Mouse (Mus musculus) layer of hippocampus, postnatal 14 days (tissue): ENCODE results near the gene Pcbd1. TPM values are rescaled to one million over a fixed set of nuclear protein-coding genes. Genes with fewer than 3 reads are reported as not detected.
"Not testable (repeated sequence)": the region's sequence is repeated elsewhere in the genome, so short reads cannot be mapped to it uniquely, and the experiment has no call there.

Experiments used
- DNase-seq, 2 experiments: peaks; one replicate each; pipeline ENCODE4 v3.0.0; 2021 to 2022; ENCODE audit warnings: low spot score in 2 of 2, mixed read lengths in 1 of 2
- microRNA-seq, 2 experiments: library from miRNA; unstranded; fragments of <30 nt; microRNA quantifications; one replicate each; pipeline ENCODE4 v1.2.0; 2021
- total RNA-seq, 2 experiments: library from RNA; stranded (reverse); gene quantifications; 2 replicates each; pipeline ENCODE4 v1.2.3; 2021

Pcbd1 gene
- total RNA-seq, 2 experiments from 2014 or later: 13.7 to 15.9 TPM

DNA sequence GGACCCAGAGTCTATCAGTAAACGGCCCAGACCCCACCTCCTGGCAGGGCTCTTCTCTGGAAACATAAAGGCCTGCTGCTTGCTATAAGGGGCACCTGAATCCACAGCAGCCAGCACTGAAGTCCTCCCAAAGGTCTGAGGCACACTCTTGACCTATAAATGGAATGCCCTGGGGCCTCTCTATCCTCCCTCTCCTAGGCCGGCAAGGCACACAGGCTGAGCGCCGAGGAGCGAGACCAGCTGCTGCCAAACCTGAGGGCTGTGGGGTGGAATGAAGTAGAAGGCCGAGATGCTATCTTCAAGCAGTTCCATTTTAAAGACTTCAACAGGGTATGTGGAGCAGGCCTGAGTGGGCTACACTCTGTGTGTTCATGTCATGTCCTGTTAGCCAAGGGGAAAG, 2.7 kb downstream of the Pcbd1 start:
- no peak for DNase-seq

GRCm38 (mm10) chr10:61103564-61104114, 14.5 kb downstream of the Pcbd1 start:
- no peak for DNase-seq

DNA sequence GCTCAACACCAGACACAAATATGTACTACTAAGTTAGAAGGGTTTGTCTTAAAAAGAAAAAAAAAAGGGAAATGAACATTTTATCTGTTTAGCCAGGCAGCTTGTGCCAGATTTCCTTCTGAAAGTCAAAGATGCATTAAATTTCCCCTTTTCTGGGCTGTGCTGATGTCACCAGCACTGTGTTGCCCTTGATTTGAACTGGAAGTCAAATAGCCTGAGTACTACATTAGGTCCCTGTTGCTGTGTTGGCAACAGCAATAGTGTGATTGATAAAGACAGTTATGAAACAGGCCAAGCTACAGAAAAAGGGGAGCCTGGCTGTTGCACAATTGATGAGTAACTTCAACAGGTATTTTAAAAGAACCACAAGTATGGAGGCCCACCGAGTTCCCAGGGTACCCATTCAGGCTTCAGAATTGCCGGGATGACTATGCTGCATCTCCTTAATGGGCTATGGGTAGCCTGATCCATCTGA, 25.2 kb downstream of the Pcbd1 start:
- DNase-seq: no peak

GRCm38 (mm10) chr10:61121732-61122131, 32.6 kb downstream of the Pcbd1 start:
- DNase-seq: not testable (repeated sequence)

DNA sequence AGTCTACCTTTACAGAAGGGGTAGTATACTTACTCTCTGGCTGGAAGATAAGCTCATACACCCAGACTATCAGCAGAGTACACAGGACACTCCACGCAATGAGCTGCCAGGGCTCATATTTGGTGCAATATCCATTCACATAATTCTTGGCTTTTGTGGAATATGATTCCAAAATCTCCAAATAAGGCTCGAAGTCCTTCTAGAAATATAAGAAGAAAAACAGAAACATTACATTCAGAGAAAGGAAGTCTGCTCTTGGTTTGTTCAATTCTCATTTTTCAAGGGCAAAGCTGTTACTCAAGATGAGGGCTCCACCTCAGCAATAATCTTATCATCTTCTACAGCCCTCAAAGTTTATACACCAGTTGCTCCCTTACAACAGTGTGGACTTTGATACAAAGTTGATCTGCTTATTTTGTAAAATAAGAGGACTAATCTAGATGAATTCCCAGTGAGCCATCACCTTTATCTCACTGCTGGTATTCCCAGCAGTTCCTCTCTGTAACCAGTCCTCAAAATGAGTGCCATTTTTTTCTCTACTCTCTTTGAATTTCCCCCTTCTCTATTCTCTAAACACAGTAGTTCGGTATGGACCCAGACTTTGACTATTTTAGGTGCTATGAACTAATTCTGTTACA, 34.3 kb downstream of the Pcbd1 start:
- DNase-seq: no peak

- no peak for DNase-seq
Observed at GRCm38 (mm10) chr10:61124462-61124861, 35.3 kb downstream of the Pcbd1 start.

- DNase-seq: no peak
Observed at GRCm38 (mm10) chr10:61128701-61129365, 39.7 kb downstream of the Pcbd1 start.

- no peak for DNase-seq
Observed at GRCm38 (mm10) chr10:61130959-61131358, 41.8 kb downstream of the Pcbd1 start.

DNA sequence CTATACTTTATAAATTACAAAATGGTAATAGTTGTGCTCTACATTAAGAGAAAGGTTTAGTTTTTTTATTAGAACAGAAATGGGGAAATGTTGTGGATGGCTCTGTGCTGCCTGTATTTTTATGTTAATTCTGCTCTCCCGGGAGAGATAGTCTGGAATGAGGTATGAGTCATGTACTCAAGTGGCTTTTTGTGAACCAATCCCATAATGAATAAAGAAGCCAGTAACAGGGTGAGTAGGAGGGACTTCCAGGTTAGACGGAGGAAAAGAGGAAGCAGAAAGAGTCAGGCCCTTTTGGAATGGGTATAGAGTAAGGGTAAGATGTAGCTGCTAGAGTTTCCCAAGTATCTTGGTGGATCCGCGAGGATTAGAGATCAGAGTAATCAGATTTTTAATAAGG, 44.9 kb downstream of the Pcbd1 start:
- DNase-seq: no peak

DNA sequence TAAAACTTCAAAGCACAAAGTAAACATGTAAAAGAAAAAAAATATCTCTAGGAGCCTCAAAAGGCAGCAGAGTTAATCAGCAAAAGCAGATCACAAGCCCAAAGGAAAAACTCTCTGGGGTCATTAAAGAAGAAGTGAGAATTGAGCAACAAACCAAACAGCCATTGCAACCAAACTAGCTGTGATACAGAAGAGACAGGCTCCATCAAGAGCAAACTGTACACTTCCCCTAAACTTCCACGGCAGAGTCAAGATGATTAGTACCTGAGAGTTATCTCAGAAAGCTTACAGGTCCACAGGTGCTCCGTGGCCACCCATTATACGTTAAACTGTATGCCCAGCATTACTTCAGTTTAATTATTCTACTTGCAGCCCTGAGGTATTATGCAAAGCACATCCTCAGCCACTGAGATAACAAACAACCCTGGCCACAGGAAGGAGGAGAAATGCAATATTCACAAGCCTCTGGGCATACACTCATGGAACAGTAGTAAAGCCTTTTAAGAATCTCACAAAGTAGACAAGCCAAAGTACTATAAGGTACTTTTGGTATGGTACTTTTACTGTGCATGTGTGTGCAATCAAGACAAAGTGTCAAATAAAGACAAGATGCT, 46.2 kb downstream of the Pcbd1 start:
- no peak for DNase-seq

DNA sequence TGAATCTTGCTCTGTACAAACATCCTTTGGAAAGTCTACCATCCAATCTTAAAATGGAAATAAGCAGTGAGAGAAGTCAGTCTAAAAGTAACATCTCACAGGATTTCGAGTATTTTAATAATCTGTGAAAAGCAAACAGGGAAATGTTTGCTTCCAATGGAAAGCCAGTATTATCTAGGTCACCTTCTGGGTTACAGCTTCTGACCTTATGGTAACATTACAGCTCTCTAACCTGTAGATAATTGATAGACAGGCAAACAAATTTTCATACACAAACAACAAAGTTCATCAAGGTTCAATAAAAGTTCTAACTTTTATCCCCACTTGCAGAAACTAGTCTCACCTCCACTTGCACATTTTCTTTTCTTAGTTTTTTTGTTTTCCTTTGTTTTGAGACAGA, 48.4 kb downstream of the Pcbd1 start:
- DNase-seq: no peak

DNA sequence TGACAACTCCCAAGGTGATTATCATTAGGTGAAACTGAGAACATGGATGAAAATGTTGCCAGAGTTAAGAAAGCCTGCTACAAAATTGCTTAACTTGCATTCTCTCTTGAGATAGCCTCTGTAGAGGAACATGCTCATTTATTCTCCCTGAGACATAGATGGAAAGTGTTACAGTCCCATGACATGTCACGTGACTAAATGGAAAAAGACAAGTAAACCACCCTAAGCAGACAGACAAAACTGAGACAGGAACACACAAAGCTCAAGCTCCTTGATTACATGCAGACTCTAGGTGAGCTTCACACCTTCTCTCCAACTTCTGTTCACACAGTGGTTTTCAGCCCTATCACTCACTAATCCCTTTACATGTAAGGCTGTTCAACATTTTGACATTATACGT, 54.2 kb downstream of the Pcbd1 start:
- no peak for DNase-seq

Small RNA genes lying within 50 kb of the gene (microRNA-seq; reads per million reads assigned to microRNA genes)
- 0 reads per million in 2 experiments for gene Gm44308

Other genes starting within 250 kb of the Pcbd1 start
- 10 to 100 TPM; 26.4 to 26.7 TPM for gene Sgpl1, start 58.4 kb downstream of the Pcbd1 start, total RNA-seq
- gene Tbata, start 82.6 kb downstream of the Pcbd1 start, total RNA-seq: 10 to 100 TPM; 10.8 TPM
- gene Adamts14, start 184.1 kb downstream of the Pcbd1 start, total RNA-seq: 1 to 10 TPM; 1.6 to 1.7 TPM
- gene Prf1, start 208.5 kb downstream of the Pcbd1 start, total RNA-seq: not detected